Mouse (Mus musculus) T-helper 2 cell (primary cell): ENCODE measurements around the gene Alkbh3.

Experiments
- in situ Hi-C: fragments of 300-600 bp; cut with MboI, MseI; formaldehyde crosslinking; loops from one replicate; pipeline ENCODE4 v1.15.1; 2025; ENCODE audit warnings: high pct_unique_total_duplicates

Alkbh3 gene

DNA sequence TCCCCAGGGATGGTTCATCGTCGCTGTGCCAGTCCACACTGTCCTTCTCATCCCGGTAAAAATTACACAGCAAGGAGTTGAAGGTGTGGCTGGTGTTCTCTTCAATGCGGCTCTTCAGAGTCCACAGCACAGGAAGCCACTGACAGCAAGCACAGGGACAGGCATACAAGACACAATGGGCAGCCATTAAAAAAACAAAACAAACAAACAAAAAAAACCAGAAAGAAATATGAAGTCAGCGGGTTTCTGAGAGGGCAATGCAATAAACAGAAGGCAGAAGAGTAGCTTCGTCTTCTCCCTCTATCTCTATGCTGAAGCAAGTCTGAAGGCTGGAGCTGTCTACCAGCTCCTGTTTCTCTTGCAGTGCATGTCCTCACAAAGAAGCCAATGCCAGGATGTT lies 14.4 kb downstream of the Alkbh3 start, which contains the start of gene Gm27027:
Gene Gm27027 (minus strand): TSS at position 101 of the 400 bp plus-strand sequence.
- in situ Hi-C loops = no loop called here

DNA sequence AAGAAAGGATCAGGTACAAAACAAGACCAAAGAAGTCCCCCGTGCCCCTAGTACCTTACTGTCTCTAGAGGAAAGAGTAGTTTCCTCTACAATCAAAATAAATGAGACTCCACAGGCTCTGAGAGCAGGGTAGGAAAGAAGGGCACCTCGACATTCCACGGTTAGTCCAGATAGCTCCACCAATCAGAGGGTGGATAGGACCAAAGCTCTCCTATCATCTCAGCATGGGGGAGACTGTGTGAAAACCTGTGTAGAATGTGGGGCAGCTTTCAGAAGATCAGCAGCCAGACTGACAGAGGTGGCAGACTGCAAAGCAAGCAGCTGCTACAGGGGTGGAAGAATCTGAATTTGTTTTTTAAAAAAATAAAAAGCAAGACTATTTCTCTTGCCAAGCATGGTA lies 17.8 kb downstream of the Alkbh3 start:
- in situ Hi-C loops = no loop called here

DNA sequence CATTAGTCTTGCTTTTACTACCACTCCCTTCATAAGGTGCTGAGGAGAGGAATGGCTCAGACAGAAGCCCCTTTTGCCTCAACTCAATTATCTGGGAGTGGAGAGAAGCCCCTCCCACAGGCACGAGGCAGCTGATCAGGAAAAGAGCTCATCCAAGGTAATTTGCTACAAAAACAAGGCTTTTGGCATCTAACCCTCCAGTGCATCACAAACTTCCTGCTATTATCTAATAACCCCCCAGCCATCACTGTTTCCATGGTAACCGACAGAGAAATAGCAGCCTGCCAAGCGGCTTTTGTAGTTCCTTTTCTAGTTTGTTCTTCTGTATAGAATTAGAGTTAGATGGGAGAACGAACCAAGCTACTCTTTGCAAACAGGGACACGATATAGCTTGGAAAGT lies 18.3 kb downstream of the Alkbh3 start:
- in situ Hi-C loops = no loop called here

DNA sequence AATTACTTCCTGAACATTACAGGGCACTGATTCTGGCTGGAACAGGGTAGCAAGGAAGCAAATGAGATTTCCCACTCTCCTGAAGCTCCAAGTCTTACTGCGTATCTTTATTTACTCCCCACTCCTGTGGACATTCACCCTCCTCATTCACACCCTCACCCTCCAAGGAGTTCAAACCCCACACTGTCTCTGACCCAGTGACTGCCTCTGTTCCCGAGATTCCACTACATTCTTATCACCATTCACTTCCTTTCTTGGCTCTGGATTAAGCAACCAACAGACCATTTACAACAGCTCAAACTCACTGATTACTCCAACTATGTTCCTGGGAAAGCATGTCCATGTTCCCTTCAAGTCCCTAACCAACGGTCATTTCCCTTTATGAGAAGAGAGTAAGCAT lies 19.3 kb downstream of the Alkbh3 start:
- in situ Hi-C loops = no loop called here

DNA sequence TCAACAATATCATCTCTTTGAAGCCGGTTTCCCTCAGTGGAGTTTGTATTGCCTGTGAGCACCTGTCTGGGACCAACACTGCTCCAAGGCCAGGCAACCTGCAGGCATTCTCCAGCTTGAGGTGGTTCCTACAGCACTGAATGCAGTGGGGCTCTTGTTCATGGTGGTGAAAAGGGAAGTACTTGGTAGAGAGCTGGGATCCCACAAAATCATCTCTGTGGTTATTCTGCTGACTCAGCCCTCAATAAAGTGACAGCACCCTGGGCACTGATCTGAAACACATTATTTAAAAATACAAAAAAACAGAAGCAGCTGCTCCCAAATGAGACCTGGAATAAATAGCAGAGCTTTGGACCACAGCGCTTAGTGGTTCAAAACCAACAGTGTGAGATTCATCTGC lies 22.2 kb downstream of the Alkbh3 start:
- in situ Hi-C loops = no loop called here

DNA sequence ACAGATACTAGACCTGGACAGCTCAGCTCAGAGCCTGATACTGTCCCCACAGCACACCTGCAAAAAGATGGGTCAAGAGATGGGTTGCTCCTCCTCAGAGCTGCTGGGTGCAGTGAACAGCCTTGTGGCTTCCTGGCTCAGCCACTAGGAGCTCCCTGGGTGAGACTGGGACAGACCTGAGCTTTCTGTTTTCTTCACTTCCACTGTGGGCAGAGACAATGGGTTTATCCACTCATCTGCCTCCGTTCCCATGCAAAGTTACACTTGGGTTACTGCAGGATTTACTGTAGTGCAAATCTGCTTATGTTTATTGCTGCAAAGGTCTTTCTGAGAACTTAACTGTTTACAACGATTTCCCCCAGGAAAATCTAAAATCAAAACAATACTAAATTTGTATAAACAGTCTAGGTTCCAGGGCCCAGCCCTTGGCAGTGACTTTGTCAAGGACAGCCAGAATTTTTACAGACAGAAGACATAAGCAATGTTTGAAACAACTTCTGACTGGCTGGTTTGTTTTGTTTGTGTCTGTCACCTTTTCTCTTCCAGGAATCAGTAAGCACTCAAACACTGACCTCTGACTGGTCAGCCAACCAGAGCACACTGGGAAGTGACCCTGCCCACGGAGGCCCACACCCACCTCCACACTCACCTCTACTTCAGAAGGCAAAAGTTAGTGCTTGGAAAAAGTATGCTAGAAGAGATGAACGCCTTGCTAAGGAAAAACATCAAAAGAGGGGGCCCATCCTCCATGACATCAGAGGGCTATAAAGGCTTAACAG lies 28.0 kb downstream of the Alkbh3 start:
- in situ Hi-C loops = no loop called here

DNA sequence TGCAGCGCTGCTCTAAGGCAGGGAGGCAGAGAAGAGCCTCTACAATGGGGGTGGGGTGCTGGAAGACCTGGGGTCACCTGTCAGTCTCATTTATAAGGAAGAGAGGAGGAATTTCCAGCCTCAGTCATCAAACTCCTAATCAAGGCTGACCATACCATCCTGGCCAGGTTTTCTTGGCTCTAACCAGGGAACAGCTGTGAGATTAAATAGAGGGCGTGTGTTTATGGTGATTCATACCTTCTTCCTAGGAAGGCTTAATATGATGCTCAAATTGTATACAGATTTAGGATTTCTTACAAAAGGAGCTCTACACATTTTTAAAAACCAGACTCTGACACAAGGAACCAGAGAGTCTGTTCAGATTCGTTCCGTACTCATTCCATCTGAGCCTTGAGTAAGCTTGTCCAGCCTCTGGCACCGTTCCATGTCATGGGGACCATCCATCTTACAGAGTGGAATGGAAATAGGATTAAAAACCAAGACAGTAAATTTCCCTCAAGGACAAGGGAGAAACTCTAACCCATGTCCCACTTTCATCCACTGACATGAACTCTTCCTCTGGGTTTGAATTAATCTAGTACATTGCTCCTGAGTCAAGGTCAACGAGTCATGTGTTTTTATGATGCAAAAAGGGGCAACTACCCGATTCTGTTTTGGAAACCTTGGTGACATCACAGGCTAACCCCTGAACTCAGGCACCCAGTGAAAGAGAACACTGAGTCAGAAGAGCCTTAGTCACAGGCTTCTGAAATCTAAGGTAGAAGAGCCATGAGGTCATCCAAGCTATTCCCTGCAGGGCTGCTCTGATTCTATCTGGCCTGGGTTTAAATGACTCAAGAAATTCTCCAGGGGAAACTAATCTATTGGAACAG lies 31.1 kb downstream of the Alkbh3 start:
- in situ Hi-C loops = no loop called here

DNA sequence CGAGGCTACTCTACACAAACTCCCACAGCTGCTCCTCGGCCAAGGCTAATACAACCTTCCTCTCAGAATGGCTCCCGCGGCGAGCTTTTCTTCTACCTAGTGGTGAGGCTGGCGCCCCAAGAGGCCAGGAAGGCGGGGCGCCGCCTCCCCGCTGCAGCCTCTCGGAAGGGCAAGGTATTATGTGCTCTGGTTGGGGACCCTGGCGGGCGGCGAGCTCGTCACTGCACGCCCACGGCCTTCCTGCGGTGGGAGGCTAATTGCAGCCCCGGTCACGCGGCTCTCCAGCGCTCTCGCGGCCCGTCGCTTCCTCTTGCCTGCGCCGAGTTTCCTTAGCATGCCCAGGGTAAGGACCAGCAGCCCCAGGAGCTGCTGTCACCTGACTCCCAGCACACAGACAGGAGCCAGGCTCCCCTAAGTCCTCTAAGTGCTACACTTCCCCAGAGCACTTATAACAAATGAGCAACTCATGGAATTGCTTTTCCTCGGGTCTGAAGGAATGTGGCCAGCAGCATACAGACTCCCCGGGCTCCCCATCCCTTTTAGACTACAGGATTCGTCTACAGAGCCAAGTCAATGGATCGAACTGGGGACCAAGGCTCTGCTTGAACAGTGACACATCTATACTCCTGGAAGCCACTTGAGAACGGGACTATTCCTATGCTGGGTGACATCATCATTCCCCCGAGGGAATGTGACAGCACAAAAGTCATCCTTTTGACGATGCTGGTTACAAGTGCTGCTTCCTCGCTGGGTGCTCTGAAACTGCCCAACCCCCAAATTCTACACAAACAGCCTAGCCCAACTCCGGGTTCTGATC lies 34.0 kb downstream of the Alkbh3 start:
- in situ Hi-C loops = no loop called here

DNA sequence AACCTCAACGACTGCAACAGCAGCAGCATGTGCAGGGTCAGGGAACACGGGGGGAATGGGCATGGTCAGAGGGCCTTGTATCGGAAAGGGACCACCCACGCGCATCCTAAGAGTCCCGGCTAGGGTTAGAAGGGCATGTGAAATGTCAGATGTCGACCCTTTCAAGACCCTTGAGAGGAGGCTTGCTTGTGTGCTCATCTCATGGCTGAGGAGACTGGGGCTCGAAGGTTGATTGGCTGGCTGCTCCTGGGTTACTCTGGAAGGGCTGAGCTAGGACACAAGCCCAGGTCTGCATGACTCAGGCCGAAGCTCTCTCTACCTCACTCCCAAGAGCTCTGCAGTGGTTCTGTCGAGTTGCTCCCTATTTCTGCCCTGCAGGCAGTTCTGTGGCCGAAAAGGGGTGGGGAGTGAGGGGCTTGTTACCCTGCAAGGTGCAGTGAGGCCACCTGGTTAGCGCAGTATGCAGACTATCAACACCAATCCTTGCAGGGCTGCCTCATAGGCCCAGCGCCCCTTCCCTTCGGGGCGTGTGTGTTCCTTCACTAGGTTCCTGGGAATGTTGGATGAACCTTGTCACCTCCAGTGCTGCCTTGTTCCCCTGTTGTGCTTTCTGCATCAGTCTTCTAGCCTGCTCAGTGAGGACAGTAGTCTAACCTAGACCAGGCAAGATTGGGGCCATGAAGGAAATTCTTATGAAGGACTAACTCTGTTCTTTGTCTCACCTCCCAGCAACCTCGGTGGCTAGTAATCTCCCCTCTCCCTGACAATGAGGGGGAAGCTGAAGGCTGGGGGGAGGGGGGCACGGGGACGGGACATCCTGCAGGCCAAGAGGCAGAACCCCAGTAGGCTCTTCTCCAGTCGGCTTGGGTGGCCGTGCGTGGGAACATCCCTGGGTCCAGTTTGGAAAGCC lies 34.8 kb downstream of the Alkbh3 start:
- in situ Hi-C loops = no loop called here

DNA sequence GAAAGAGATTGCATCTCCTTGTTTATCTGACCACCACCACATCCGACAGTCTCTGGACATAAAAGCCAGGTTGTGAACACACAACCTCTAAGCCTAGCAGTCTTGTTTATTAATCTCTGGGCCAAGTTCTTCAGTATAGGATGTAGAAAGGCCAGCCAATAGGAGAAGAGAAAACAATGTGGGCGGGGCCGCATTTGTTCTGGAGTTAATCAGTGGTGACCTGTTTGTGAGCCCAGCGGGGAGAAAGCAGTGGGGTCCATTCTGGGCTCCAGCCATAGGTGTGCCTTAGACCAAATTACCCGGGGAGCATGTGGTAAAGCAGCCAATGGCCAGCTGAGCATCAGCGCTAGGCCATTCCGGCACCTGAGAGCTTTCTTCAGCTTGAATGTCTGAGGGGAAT lies 35.6 kb downstream of the Alkbh3 start:
- in situ Hi-C loops = no loop called here

DNA sequence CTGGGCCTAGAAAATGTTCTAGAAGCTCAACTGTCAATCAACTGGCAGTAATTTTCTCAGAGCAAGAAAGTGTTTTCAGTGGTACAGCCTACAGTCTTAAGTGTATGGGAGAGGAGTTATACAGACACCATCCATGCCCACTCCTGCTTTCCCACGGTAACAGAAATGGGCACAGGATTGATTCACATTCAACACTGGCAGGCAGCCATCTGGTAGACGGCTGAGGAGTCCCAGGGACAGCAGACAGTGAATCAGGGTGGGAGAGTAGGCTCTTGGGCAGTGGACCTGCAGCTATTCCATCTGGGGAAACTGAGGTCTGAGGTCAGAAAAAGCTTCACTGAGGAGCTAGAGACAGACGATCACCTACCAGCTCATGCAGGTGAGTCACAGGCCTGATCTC lies 39.0 kb downstream of the Alkbh3 start:
- in situ Hi-C loops = no loop called here

DNA sequence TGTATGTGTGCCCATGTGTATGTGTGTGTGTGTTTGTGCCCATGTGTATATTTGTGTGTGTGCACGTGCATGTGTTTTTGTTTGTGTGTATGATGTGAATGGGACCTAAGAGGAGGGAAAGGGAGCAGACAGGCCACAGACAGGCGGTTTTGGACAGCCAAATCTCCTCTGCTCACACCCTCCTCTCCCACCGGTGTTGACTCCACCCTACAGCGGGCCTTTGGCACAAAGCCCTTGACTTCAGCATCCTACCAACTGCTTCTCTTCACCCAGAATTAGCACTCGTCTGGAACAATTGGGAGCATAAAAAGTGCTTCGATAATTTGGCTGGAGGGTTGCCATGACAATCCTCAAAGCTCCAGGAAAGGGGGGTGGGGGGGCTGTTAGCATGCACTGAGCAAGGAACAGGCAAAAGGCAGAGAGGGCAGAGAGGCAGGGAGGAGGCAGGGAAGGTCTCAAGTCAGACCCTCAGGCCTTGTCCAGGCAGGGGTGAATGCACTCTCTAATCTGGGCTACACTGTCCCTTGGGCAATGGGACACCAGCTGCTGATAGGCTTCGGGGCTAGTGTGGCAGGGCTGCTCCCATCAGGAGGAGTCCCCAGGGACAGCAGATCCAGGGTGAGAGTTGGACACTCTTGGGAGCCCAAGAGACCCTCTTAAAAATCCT lies 46.0 kb downstream of the Alkbh3 start:
- in situ Hi-C loops = no loop called here

DNA sequence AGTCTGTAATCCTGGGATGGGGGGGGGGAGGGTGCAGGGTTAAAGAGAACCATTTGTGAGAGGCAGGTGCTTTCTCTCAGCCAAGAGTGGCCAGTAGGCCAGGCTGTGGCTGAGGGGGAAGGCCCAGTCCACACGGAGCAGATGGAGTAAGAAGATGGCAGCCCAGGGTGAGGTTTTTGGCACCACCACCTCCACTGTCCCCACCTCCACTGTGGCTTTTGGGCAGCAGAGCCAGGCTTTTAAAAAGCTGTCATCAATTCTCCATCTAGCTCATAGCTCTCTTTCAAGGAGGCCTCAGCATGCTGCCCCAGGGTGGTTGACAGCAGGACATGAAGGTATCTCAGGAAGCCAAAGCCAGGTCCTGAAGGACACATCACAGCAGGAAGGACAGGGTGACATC lies 46.8 kb downstream of the Alkbh3 start:
- in situ Hi-C loops = no loop called here

DNA sequence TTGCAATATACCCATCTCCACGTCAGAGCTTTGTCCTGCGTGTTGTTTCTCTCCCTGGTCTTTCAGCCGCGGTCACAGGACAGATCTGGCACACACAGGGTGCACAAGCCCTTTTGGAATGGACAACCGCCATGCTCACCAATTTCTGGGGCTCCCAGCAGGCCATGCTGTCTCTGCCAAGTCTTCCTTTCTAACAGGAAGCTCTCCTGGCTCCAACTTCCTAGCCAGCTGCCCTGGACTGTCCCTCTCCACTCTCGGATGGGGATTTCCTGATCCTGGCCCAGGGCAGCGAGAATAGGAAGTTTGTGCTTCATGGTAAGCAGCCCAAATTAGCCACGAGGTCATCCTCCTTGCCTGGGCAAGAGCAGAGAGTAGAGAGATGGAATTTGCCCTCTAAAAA lies 48.9 kb downstream of the Alkbh3 start:
- in situ Hi-C loops = no loop called here

DNA sequence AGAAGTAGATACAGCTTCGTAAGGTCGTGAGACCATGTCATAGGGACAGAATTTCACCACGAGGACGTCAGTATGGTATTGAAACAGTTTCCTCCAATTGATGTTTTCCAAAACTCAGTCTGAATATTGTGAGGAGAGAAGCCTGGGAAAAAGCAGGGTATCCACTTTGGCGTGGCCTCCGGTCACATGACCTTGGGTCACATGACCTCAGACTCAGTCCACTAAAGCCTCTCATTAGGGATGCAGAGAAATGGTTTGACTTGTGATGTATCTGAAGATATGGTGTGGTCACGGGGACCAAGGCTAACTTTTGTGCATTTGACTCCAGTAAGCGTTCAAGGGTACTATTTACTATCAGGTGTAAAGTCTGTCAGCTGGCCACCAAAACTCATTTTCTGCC lies 51.3 kb downstream of the Alkbh3 start:
- in situ Hi-C loops = no loop called here

DNA sequence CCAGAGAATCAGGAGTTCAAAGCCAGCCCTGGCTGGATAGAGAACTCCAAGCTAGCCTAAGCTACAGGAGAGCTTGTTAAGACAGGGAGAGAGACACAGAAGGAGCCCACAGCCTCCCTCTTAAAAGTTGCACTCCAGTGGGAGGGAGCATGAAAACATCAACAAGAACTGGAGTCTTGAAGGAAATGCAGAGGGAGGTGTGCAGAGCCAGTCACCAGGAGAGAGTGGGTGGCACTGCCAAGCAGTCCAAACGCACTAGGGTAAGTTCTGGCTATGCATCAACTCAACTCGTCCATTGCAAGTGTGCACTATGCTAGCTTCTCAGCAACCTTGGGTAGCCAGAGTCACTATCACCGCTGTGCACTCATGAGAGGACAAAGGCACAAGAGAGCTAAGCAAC lies 52.4 kb downstream of the Alkbh3 start:
- in situ Hi-C loops = no loop called here

DNA sequence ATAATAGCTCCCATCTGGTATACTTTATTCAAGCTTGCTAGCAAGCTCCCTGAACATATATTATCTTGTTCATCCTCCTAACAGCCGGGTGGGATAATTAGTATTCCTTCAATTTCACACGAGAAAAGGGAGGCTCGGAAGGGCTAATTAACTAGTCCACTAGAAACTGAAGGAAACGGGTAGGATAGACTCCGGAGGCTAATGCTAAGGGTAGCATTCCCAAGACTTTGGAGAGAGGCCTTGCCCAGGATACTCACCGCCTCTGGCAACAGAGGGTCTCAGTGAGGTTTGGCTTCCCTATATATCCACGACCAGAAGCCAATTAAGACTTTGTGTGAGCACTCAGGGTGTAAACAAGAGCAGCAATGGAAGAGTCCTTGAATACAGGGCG lies 52.8 kb downstream of the Alkbh3 start:
- in situ Hi-C loops = no loop called here

DNA sequence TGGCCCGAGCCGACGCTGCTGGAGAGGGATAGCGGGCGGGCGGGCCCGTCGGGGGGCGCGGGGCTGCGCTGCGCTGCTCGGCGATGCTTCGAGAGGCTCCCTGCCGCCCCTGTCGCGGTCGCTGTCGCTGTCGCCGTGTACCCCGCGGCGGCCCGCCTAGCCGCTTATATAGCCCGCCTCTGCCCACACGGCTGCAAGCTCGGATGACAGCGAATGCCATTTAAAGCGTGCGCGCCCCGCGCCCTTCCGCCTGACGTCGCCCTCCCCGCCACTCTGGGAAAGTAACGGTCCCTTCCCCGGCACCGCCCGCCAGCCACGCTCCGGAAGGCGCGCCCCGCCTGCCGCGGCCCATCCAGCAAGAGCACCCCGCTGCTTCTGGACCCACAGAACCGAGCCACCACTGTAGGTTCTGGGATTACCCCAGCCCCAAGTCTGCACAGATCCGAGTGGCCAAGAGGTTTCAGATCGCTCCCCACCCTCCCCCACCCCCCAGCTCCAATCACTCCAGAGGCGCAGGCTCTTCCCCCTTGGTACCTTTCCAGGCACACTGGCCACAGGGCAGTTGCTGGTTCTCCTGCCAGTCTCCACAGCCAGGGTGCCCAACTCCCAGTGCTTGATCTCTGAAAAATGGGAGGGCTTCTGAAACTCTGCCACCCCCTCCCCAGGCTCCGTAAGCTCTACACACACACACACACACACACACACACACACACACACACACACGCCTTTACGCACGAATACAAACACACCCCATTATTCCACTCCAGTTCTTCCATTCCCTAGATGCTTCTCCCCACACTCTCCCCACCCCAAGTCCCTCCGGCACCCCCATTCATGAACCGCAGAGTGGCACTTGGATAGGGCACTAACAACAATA lies 53.5 kb downstream of the Alkbh3 start, which contains the start of gene Gm13889:
Gene Gm13889 (minus strand): TSS at position 294 of the 877 bp plus-strand sequence.
- in situ Hi-C loops = no loop called here

DNA sequence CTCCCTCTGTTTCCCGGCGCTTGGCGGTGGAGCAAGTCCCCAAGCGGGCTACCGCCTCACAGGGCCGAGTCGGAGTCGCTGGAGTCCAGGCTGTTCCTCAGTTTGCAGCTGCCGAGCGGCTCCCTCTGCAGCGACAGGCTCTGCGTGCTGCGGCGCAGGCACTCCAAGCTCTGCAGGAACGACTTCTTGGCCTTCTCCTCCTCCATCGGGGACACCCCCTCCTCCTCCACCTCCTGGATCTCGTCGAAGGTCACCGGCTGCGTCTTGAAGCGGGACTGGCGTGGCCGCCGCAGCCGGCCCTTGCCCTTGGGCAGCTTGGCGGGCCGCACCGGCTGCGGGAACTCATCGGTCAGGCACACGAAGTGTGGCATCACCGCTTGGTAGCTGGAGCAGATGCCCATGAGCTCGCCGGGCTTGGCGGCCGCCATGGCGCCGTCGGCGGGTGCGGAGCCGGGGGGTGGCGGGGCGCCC lies 54.2 kb downstream of the Alkbh3 start:
- in situ Hi-C loops = no loop called here
